Mouse (Mus musculus) intestine, embryonic 16.5 days (tissue): ENCODE data around the gene Heatr5a. TPM values are rescaled to one million over a fixed set of nuclear protein-coding genes. Genes with fewer than 3 reads are reported as not detected.

ENCODE experiments used
- ATAC-seq: fragments of 200-750 bp; cut with Nextera tagmentation; 2 replicates; pipeline ENCODE4 v1.8.0; 2017; ENCODE audit warnings: moderate TSS enrichment, moderate library complexity
- H3K27ac ChIP-seq: fragments of 300-500 bp; sonication (generic); 2 replicates; pipeline ENCODE4 v1.5.1; 2014; ENCODE audit warnings: mild to moderate bottlenecking, low read length
- H3K27me3 ChIP-seq: fragments of 300-500 bp; sonication (generic); replicated peaks from 2 replicates; pipeline ENCODE4 v1.6.1; 2014; ENCODE audit warnings: low read length, control low read depth, mixed read lengths; ENCODE audit not compliant: control insufficient read depth, insufficient read depth
- H3K36me3 ChIP-seq: fragments of 300-500 bp; sonication (generic); 2 replicates; pipeline ENCODE4 v1.6.1; 2014; ENCODE audit warnings: low read length, control low read depth; ENCODE audit not compliant: control insufficient read depth, insufficient read depth
- H3K4me1 ChIP-seq: fragments of 300-500 bp; sonication (generic); 2 replicates; pipeline ENCODE4 v1.6.1; 2014; ENCODE audit warnings: low read length, control low read depth, mixed read lengths; ENCODE audit not compliant: control insufficient read depth, insufficient read depth
- H3K4me2 ChIP-seq: fragments of 300-500 bp; sonication (generic); 2 replicates; pipeline ENCODE4 v1.6.1; 2014; ENCODE audit warnings: low read depth, low read length, control low read depth
- H3K4me3 ChIP-seq: fragments of 300-500 bp; sonication (generic); 2 replicates; pipeline ENCODE4 v1.5.1; 2014; ENCODE audit warnings: mild to moderate bottlenecking, low read length
- H3K9ac ChIP-seq: fragments of 300-500 bp; sonication (generic); 2 replicates; pipeline ENCODE4 v1.6.1; 2014; ENCODE audit warnings: low read depth, low read length
- H3K9me3 ChIP-seq: fragments of 300-500 bp; sonication (generic); 2 replicates; pipeline ENCODE4 v1.6.1; 2016; ENCODE audit warnings: low read length, control low read depth; ENCODE audit not compliant: control insufficient read depth
- WGBS: fragments of 180-500 bp; shearing (Covaris S2); extraction: QIAGEN DNeasy Blood & Tissue Kit; methylation state at CpG from one replicate; pipeline ENCODE4 v1.1.7; 2014; 5-methylcytosine and 5-hydroxymethylcytosine counted together
- polyA plus RNA-seq: library from polyadenylated mRNA; unstranded; fragments of >200 nt; fragmentation: Nextera tagmentation; extraction: Ambion mirVana; gene quantifications from 2 replicates; pipeline ENCODE4 v1.2.1, GENCODE M21; 2015

Heatr5a gene
- polyA plus RNA-seq, 1 experiment from 2014 or later, result 7.7 TPM

- peak within 1 kb of the TSS; percentile 61 for H3K4me2 ChIP-seq
- H3K4me1 ChIP-seq, result peaks cover 14% of the 10 kb centered on the region
- H3K9ac ChIP-seq, result peak within 1 kb of the TSS; percentile 100
- ATAC-seq, result peak; percentile 96
- no peaks in the 10 kb centered on the region for H3K9me3 ChIP-seq
- H3K4me3 ChIP-seq, result peak within 1 kb of the TSS; percentile 98
- H3K27ac ChIP-seq, result peak within 1 kb of the TSS; percentile 100
- no peaks in the 10 kb centered on the region for H3K27me3 ChIP-seq
- WGBS, result under 1% methylated on average over 99 of the region's 114 CpGs
- H3K36me3 ChIP-seq, result peaks cover 11% of the 10 kb centered on the region
Measured at GRCm38 (mm10) chr12:51829290-51830076, 141.6 kb downstream of the Heatr5a start, which contains the start of gene Hectd1. TSS of gene Hectd1 (minus strand) at chr12:51829536.

- no peaks in the 10 kb centered on the region for H3K9me3 ChIP-seq
- peak overlapping the region; percentile 61 for H3K4me2 ChIP-seq
- peak overlapping the region; percentile 100 for H3K27ac ChIP-seq
- peaks cover 11% of the 10 kb centered on the region for H3K36me3 ChIP-seq
- peak overlapping the region; percentile 100 for H3K9ac ChIP-seq
- ATAC-seq, result no peak; the same call in 1 of the 2 replicates
- WGBS, result under 1% methylated on average over 66 of the region's 66 CpGs
- no peaks in the 10 kb centered on the region for H3K27me3 ChIP-seq
- H3K4me1 ChIP-seq, result peaks cover 14% of the 10 kb centered on the region
- H3K4me3 ChIP-seq, result peak overlapping the region; percentile 98
Measured at GRCm38 (mm10) chr12:51828716-51829289, 142.3 kb downstream of the Heatr5a start.

GRCm38 (mm10) chr12:51827958-51828650 lies 143.0 kb downstream of the Heatr5a start:
- Histone ChIP-seq H3K27ac (peak overlapping the region; percentile 100), H3K4me3 (peak overlapping the region; percentile 98), H3K36me3 (peaks cover 11% of the 10 kb centered on the region), H3K4me1 (peaks cover 14% of the 10 kb centered on the region), H3K27me3 (no peaks in the 10 kb centered on the region), H3K9me3 (no peaks in the 10 kb centered on the region), H3K9ac (peak overlapping the region; percentile 100), H3K4me2 (peak overlapping the region; percentile 61)
- 16% methylated on average over 6 of the region's 6 CpGs for WGBS
- ATAC-seq, result no peak

Other genes with a start within 250 kb of the Heatr5a start
- 25.6 and 26.8 TPM in 2 replicates for gene Hectd1, start 141.8 kb downstream of the Heatr5a start, polyA plus RNA-seq
- gene Dtd2, start 35.2 kb upstream of the Heatr5a start, polyA plus RNA-seq, result 26.5 and 26.8 TPM in 2 replicates
- gene Gpr33, start 56.7 kb upstream of the Heatr5a start, polyA plus RNA-seq, result not detected in 2 replicates
- 10.7 and 10.9 TPM in 2 replicates for gene Nubpl, start 126.4 kb upstream of the Heatr5a start, polyA plus RNA-seq